Mouse (Mus musculus) fat pad, adult 2 months (tissue): ENCODE measurements at regions not wholly inside any gene's neighbourhood (a gene's known extent, or its start where the extent isn't known, plus 50 kb on each side); places are given as distances from the start of the nearest gene placed in this dataset.

Experiments
- DNase-seq: peaks from one replicate; pipeline ENCODE4 v3.0.0-alpha.2; 2011; ENCODE audit warnings: low read depth, low spot score; ENCODE audit errors: extremely low read depth

DNA sequence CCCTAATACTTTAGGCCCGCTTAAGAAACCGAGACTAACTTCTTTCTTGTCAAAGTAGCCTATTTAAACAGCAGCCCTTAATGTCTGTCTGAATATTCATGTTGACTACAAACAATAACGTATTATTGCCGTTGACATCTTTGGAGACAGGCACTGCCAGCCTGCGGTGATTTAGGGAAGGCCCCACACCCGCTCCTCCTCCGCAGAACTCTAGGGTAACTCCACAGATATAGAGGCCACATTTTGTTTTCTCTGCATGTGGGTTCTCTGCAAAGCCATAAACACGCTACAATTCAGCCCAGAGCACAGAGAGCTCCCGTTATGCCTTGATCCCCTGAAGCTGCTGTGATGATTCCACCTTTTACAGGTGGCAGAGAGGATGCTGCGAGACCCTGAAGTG is 366.8 kb upstream of the Mki67 start:
- no peak for DNase-seq

DNA sequence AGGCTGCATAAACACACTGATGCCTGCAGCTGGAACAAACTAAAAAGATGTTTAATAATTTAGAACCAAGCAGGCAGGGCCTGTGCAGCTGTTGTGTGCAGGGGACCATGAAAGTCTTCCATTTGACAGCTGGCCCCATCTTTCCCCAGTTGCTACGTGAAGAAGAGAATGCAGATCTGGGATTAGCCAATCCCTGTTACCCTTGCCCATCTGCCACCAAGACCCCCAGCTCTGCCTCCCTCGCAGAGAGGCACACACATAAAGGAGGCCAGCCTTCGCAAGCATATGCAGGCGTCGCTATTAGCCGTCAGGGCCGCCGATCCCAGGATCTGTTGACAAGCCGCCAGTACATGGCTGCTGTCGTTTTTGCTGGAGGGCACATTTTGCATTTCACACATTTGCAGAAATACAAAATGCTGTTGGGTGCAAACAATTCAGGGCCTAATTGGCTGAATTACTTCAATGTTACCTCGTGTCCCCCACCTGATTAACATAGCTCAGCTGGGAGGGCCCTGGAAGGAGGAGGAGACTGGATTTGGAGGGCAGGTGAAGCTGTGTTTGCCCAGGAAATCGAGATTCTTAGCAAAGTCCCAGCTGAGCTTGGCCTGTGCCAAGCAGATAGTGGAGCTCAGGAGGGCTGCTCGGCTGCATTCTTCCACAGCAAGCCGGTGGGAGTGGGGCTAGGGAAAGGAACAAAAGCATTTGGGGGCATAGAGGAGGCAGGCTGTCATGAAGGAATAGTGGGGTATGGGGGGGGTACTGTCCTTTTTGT is 367.6 kb upstream of the Mki67 start:
- DNase-seq: no peak

DNA sequence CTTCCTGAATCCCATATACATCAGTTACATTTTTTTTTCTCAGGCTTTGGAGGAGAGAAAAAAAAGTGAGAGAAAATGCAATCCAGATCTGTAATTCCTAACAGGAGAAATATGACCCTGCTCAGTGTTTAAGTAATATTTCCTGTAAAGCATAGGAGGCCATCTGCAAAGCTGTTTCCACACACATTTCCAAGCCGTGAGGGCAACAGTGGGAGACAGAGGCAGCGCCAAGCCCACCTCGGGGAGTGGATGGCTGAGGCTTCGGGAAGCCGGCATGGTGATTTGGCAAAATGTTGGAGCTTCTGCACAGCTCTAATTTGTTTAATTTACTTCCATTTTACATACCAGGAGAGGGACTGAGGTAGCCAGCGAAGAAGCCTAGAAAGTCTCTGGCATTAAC is 372.6 kb upstream of the Mki67 start:
- no peak for DNase-seq

DNA sequence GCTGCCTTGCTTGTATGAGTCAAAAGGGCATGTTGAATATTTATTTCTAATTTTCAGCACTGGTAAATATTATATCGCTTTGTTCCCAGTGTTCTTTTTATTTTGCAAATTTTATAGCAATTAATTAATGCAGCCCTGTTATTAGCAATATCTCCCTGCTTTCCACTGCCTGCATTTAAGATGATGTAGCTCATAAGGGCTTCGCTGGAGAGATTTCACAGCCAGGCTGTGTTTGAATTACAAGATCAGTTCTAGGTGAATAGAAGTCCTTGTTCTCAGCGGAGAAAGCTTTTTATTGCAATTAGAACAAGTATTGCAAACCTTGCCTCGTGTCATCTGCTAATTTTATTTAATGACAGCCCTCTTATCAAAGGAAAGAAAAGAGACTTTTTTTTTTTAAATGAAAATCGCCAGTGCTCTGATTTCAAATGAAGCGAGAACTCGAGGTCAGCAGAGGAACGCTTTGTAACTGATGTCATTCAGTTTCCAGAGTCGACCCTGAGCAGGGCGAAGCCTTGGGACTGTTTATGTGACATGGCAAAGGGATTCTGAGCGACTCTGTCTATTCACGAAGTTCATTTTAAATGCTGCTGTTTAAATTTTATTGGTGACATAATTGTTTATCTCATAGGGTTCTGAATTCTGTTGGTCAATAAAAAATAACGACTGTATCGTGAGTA is 378.7 kb upstream of the Mki67 start:
- no peak for DNase-seq

DNA sequence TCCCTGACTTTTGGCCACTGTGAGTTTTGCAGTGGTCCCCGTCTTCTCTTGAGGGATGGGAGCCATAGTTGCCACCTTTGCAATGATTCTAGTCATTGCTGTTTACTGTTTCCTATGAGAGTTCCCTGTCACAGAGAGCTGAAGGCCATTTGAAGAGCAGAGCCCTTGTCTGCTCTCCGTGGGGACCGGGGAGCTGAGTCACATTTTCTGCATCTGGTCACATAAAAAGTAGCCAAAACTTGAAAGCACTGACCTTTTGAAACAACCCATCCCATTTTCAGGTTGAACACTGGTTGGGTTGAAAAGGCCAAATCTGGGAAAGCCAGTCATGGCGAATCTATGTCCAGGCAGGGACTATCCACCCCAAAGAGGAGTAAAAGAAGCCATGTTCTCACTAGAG is 387.9 kb upstream of the Mki67 start:
- no peak for DNase-seq

DNA sequence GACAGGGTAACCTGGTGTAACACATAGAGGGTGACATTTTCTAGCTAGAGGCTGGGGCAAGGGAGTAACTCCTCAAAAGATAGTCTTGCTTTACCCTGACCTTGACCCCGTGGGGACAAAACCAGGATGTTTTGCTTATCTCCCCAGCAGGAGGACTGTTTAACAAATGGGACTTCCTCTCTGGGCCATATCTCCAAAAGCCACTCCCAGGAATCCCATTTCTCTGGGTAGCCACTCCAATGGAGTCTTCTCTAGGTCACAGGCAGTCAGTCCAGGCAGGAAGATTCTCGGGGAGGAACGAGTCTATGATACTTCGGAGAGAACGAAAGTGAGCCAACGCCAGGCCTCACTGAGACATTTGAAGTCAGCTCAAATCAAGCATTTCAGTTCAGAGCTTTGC is 396.0 kb upstream of the Mki67 start:
- no peak for DNase-seq

DNA sequence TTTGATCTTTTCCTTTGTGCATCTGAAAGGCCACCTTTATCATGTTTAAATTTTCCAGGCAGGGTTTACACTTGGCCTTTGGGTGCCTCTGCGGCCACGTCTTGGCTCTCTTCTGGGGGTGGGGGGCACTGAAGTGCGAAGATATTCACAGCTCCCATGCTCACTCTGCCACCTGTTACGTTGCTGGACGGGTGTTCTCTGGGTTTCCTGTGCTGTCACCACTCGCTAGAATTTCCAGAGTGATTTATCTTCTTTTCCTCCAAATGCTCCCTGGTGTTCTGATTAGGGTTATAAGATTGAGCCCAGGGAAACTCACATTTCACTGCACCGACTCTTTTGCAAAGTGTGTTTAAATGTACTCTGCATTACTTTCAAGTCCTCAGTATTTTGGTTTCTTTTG is 404.8 kb upstream of the Mki67 start:
- no peak for DNase-seq

DNA sequence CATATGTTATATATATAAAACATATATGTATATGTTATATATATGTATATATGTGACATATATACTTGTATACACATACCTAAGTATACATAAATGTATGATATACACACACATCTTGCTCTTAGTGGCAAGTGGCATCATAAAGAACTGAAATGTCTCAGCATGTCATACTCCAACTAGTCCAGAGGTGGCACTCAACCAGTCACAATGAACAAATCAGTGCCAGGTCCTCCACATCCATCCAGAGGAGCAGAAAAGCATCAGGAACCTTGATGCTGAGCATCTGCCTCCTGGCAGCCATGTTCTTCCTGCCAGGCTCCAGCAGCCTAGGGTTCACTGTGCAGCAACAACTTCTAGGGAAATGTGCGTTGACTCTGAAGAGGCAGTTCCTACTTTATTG is 405.2 kb upstream of the Mki67 start:
- no peak for DNase-seq

DNA sequence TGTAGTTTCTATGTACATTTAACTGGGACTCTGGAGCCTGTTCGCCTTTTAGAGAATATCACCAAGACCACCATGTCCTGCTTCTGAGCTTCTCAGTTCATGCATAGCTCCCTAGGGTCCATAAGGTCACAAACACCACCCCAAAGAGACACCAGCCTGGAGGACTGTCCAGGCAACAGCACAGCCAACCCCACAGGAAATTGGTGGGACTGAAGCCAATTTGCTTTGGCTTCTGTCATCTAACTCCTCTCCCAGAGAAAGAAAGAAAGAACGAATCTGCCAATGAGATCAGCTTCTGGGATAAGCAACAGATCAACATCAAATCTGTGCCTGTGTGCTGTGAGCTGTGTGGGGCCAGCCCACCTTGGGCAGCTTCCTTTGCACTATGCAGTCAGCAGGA is 408.6 kb upstream of the Mki67 start:
- no peak for DNase-seq

DNA sequence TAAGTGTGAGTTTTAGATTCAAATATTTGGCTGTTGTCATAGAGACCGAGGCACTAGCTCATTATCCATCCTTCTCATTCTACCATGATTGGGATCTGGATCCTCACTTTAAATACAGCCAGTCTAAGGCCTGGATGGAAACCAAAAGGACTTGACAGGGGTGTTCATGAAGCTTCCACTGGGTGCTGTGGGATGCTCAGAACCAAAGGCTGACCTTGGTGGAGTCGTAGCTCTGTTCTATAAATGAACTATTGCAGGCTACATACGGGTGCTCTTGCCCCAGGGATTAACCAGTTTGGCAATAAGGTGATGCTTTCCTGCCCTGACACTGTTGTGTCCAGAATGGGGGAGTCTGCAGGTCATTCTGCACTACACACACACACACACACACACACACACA is 410.2 kb upstream of the Mki67 start:
- DNase-seq: no peak

DNA sequence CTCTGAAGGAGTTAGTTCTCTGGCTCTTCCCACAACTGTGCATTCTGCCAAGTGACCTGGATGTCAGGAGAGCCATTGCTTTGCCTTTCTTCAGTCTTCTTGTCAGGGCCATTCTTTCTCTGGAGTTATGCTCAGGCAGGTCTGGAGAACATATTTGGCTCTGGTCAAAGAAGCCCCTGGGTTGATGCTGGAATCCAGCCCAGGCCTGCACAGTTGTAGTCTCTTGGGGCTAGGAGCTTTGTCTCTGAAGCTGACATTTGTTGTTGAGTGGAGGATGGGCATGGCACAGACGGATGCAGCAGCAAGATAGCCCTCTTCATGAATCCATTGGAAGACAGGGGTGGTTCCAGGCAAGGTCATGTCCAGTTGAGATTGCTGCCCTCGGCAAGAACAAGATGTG is 411.4 kb upstream of the Mki67 start:
- no peak for DNase-seq

DNA sequence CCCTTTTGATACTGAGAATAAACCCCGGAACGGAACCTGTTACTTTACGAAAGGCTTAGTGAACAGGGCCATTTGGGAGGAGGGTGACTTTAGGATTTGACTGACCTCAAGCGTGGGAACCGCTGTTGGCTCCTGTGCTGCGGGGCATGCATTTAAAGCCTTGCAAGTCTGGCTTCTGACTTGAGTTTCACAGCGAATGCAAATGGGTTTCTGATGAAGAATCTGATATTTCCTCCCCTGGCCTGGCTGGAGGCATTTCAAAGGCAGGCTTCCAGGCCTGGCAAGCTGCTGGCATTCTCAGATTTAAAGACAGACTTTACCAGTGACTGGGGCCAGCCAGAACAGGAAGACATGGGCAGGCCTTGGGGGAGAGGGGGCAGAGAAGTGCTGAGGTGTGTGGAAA is 413.6 kb upstream of the Mki67 start:
- no peak for DNase-seq

DNA sequence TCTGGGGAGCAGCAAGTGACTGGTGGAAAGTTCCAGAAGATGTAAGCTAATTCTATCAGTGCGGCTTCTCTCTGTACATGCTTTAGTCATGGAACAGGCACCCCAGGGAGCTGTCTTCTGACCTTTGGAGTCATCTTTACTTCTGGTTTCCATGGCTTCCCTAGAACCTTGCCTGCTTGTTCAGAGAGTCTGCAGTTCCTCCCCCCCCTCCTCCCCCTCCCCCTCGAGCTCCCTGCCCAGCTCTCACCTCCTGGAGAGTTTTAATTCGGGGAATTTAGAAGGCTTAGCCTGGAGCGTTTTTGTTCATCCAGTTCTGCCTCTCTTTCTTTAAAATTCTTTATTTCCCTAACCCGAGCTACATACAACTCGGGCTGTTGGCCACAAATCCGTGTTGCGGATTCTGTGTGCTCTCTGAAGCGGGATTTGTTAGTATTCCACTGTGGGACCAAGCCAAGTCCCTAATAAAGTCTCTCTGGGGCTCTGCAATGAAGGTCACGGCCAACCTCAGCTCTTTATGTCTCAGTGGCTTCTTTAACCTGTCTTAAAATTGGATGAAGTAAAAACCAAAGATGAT is 414.6 kb upstream of the Mki67 start:
- no peak for DNase-seq

DNA sequence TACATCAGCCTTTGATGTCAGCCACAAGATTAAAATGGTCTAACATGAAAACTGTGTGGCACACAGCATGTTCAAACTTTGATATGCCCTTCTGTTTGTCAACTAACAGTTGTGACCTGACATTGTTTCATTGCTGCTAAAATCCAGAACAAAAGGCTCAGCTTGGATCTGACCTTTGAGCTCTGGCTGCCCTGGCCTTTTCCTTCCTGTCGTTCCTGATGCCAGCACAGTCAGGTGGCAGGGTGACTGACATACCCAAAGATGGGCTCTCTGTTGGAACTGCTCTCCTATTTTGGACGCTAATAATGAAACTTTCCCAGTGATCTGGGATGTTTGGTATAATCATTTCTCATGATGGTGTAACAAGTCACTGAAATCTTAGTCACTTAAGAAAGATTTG is 416.8 kb upstream of the Mki67 start:
- no peak for DNase-seq

DNA sequence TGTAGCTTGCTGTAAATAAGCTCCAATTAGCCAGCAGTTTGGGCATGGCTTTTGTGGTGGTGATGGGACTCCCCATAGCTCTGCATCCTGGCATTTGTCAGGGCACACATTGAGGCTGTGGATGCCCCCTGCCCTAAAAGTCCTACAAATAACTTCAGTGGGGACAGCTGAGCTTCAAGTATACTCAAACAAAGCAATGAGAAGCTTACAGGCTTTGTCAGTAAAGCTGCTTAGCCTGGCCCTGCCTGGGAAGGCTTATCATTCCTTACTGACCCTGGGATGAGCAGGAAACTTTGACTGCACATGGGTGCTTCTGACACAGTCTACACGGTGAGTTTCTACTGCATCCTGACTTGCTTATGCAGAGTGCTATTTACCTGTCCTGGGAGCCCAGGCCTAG is 420.5 kb upstream of the Mki67 start:
- DNase-seq: no peak

DNA sequence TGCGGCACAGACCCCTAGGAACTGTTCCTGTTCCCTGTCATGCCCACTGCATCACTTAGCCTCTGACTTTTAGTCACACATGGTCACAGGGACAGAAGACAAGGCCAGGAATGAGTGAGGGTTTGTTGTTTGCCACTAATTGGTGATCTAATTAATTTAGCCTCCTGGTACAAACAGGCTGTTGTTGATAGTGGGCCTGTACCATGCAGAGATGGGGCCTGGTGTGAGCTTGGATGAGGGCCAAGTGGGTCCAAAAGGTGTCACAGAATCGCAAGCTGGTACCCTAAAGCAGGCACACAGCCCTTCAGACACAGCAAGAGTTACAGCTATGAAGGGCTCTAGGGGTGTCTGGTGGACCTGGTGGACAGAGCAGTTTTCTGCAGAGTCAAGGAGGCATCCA is 421.2 kb upstream of the Mki67 start:
- DNase-seq: no peak

DNA sequence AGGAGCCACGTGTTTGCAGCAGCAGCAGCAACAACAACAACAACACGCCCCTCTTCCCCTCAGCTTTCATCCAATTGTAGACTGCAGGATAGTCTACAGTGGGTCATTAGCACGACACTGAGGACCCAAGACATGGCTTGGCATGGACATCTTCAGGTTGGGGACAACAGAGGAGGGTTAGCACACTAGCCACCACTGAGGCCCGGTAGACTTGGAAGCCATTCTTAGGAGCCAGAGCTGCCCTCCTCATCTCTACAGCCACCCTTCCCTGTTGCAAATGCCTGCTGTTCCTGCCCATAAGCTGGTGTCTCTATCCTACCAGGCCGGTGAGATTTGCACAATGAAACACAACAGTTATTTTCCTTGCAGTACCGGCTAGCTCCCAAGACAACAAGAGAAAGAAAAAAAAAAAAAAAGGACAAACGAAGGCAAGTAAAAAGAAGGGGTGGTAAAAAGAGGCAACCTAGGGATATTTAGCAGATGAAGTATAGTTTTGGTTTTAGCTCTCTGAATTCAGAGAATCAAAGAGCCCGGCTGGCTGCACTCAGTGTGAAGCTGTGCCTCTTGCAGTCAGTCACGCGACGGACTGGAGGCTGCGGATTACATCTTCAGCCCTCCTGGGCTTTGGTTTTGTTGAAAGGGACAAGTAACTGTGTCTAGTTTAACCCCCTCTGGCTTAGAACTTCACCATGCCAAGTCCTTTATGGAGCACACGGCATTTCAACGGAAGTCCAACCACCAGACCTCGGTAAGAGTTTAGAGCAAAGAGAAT is 421.9 kb upstream of the Mki67 start:
- no peak for DNase-seq

DNA sequence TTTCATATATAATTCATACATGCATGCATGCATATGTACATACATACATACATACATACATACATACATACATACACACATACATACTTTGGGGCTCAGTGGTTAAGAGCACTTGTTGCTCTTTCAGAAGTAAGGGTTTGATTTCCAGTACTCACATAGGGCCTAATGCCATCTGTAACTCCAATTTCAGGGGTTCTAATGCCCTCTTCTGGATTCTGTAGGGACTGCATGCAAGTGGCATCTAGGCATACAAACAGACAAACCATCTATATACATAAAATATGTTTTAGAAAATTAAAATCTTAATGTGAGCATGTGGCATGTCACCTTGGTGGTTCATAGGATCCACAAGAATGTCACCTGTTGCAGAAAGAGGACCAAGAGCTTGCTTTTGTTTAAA is 426.7 kb upstream of the Mki67 start:
- DNase-seq: no peak

DNA sequence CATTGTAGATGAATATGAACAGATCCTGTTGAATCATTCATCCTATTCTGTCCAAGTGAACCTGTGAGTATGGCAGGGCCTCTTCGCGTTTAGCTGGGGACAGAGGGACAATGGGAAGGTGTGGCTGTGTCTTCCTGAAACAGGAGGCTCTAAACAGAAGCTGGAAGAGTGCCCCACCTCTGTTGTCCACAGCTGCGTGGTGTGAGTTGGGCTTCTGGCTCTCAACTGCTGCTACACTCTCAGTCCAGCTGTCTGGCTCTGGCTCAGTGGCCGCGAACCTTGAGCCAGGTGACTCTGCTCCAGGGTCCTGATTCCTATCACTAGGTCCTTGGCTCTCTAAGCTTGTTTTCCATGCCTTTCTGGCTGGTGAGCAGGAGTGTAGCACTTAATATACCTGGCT is 434.0 kb upstream of the Mki67 start:
- no peak for DNase-seq

DNA sequence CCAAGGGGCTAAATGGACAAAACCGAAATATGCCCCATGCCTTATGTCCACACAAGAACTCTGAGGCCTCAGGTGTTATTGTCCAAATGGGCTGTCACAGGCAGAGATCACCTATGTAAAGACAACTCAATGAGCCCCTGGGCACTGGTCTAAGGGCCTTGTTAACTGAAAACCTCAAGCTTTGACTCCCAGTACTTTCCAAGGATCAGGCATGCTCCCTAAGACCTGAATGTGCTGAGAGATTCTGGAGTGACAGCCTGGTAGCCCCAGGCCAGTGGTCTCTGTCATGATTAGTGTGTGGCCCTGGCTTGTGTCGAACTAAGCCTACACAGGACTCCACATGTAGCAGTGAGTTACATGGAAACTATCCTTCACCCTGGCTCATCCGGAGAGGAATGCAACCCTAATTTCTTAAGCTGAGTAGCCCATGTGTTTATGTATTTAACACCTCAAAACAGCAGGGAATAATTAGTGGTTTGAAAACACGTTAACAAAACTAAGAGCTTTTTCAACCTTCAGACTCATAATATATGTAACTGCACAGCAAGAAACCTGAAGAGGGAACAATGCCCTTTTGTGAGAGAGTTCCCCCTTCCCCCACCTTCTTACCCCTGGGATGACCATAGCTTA is 435.3 kb upstream of the Mki67 start:
- DNase-seq: no peak

DNA sequence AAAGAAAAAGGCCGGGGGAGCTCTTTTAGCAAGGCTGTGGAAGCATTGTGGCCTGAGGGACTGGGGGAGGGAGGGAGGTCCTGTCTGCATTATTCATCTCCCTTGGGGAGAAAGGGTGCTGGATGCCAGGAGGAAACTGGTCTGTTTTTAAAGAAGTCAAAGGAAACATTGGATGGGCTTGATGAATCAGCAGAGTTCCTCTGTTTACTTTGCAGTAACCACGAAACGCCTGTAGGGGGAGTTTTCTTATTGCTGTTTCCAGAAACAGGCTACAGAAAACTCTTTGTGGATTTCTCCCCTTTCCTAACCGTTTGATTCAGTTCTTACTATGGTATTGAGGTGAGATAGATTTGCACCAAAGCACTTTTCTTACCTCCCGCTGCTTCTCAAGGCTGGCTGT is 436.3 kb upstream of the Mki67 start:
- DNase-seq: no peak
